Mouse (Mus musculus) gastrocnemius, postnatal 14 days (tissue): ENCODE measurements around the gene Wdr54. TPM values are rescaled to one million over a fixed set of nuclear protein-coding genes. Genes with fewer than 3 reads are reported as not detected.

Experiments
- DNase-seq: peaks from one replicate; pipeline ENCODE4 v3.0.0; 2021; ENCODE audit warnings: mixed read lengths
- intact Hi-C: fragments of 180-260 bp; cut with DNase I; formaldehyde crosslinking; loops from one replicate; pipeline ENCODE4 v1.15.1; 2025; ENCODE audit warnings: low total_unique reads
- total RNA-seq, 2 experiments: library from RNA; stranded (reverse); gene quantifications; 2 replicates each; pipeline ENCODE4 v1.2.3; 2021

Wdr54 gene
- total RNA-seq, 2 experiments from 2014 or later: 1.2 to 2.0 TPM

DNA sequence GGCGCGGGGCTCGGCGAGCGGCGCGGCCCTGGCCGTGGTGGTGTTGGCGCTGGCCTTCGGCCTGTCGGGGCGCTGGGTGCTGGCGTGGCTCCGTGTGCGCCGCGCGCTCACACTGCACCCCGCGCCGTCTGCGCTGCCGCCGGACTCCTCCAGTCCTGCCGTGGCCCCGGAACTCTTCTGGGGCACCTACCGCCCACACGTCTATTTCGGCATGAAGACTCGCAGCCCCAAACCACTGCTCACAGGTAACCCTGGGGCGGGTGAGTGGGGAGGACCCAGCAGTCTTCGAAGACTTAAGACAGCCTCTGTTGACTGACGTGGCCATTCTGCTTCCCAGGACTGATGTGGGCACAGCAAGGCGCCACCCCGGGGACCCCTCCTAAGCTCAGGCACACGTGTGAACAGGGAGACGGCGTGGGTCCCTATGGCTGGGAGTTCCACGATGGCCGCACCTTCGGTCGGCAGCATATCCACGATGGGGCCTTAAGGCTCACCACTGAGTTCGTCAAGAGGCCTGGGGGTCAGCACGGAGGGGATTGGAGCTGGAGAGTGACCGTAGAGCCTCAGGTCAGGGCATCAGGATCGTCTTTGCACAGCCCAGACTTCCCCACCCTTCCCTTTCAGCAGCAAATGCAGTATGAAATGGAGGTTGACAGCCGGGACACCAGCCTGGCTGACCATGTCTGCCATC, 40.4 kb downstream of the Wdr54 start:
- intact Hi-C loops: loop anchor here (5.0 kb wide), 1 partner anchor 46 kb away; no protein-coding TSS in a partner anchor
- DNase-seq: no peak

DNA sequence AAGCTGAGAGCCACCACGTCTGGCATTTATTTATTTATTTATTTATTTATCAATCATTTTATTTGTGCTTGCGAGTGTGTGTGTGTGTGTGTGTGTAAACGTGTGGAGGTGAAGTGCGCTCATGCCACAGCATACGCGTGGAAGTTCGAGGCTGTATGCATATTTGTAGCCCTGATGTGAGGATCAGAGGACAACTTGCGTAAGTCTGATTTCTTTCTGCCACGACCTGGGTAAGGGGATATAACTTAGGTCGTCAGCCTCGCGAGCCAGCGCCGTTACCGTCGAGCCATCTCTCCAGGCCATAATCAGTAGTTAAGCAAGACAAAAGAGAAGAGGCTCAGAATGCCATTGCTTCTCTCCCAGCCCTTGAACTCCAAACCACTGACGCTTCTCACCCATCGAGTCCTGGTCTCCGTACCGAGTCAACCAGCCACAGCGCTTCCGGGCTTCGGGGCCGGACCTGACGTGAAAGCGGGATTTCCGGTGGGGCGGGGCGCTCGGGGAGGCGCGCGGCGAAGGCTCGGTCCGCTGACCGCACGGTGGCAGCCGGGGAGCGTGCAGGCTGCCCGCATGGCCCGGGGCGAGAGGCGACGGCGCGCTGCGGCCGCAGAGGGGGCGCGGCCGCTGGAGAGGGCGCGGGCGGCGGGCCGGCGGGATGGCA, 41.1 kb downstream of the Wdr54 start, which contains the start of gene Mogs:
Mogs (plus strand) TSS at position 486 of the 661 bp plus-strand sequence.
- peak; percentile 96 for DNase-seq
- intact Hi-C loops: loop anchor here (5.0 kb wide), 1 partner anchor 47 kb away; no protein-coding TSS in a partner anchor

DNA sequence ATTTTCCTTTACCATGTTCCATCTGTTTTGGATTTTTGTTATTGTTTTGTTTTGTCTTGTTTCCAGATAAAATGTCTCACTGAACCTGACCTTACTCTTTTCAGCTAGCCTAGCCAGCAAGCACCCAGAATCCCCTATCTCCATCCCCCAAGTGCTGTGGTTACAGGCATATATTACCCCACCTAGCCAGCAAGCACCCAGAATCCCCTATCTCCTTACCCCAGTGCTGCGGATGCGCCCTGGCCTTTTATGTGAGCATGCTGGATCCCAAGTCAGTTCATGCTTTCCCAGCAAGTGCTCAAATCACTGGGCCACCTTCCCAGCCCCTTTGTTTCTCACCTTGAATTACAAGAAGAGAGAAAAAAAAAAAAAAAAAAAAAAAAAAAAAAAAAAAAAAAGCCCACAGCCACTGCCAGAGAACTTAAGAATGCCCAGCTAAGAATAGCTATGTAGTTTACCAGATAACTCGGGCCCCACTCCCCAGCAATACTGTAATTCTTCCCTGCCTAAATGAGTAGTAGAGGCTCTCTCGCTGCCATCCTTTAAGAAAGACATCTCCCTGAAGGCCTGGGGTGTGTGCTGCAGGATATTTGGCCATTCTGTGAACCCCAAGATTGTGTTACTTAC, 44.6 kb downstream of the Wdr54 start:
- no peak for DNase-seq
- intact Hi-C loops: no loop called here

DNA sequence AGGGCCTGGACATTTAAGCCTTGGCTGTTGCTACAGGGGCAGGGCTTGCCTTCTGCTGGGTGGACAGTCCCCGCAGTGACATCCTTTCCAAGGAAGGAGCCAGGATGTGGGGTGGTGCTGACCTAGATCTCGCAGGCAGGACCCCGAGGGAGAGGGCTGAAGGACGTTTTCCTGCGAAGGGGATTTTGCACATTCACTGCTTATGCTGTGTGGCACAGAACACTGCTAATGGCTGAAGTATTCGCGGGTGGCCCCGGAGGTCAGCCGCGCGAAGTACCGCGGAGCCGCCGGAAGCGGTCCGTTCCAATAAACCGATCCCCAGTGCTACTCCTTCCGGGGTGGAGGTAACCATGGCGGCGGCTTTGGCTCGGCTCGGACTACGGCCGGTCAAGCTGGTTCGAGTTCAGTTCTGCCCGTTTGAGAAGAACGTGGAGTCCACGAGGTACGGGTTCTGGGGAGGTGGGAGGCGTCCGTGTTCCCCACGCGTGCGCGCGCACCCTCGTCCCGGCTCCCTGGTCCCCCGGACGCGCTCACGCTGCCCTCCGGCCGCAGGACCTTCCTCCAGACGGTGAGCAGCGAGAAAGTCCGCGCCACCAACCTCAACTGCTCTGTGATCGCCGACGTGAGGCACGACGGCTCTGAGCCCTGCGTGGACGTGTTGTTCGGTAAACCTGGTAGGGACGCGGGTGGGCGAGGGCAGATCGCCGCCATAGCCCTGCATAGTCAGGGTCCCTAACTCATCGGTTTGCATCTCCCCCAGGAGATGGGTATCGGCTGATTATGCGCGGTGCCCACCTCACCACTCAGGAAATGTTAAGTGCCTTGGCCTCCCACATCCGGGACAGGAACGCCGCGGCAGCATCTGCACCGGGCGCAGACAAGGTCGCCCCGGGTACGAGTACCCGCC, 47.2 kb downstream of the Wdr54 start, which contains the start of gene Mrpl53:
Mrpl53 (plus strand) TSS at position 279 of the 907 bp plus-strand sequence.
- DNase-seq: peak; percentile 83
- intact Hi-C loops: no loop called here

DNA sequence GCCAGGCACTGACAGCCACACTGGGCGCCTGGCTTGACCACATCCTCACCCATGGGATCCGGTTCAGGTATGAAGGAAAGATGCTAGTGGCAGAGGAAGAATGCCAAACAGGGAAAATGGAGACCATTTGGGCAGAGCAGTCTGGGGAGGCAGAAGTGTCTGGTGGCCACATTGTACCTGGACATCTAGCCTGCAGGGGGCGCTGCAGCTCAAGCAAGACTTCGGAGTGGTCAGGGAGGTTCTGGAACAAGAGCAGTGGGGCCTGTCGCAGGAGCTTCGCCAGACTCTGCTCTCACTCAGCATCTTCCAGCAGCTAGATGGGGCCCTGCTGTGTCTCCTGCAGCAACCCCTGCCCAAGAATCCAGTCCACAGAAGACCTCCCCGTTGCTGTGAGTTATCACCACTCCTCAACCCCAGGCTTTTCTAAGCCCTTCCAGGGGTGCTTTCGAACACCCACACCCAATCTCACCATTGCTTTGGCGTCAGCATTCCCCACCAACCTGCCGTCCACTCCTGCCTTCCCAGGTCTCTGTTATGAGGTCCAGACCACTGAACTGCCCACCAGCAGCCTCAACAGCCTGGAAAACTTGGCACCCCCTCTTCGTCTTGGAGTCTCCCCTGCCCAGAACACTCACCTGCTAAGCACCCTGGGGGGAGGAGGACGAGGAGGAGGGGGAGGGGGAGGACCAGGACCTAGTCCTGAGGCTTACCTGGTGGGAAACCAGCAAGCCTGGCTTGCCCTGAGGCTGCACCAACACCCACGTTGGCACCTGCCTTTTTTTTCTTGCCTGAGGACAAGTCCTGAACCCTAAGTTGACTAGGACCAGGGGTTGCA, 48.4 kb downstream of the Wdr54 start:
- peak; percentile 84 for DNase-seq
- intact Hi-C loops: no loop called here

DNA sequence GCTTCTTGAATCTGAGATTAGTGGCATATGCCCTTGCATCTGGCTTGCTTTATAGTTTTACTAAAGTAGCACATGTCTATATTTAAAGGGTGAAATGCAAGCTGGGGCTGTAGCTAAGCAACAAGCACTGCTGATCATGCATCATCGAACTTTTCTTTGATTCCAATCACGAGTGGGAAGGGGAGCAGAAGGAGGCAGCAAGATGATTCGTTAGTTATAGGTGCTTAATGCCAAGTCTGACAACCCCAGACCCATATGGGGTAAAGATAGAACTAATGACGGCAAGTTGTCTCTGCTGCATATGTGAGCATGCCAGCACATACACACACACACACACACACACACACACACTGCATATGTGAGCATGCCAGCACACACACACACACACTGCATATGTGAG, 52.0 kb downstream of the Wdr54 start:
- no peak for DNase-seq
- intact Hi-C loops: loop anchor here (5.0 kb wide), 1 partner anchor 102 kb away; no protein-coding TSS in a partner anchor

DNA sequence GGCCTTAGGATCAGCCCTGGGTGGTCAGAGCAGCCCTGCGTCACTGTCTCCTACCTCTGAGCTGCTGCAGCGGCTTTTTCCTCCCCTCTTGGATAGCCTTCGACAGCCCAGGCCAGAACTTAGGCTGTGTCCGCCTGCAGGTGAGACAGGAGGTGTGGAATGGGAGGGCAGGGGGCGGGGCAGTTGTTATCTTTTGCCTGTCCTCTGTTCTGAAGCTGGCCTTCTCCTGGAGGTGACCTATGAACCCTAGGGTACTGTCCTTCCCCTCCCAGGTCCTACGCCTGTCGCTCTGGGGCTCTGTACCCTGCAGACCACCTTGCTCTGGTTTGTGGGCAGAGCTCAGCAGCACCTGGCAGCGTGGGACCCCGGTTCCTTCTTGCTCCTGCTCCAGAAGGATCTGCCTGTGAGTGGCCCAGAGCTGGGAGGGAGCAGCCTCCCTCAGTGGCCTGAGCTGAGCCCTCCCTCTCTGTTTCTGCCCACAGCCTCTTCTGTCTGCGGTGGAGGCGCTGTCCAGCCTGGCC, 53.0 kb downstream of the Wdr54 start:
- intact Hi-C loops: loop anchor here (5.0 kb wide), 1 partner anchor 101 kb away; no protein-coding TSS in a partner anchor
- no peak for DNase-seq

DNA sequence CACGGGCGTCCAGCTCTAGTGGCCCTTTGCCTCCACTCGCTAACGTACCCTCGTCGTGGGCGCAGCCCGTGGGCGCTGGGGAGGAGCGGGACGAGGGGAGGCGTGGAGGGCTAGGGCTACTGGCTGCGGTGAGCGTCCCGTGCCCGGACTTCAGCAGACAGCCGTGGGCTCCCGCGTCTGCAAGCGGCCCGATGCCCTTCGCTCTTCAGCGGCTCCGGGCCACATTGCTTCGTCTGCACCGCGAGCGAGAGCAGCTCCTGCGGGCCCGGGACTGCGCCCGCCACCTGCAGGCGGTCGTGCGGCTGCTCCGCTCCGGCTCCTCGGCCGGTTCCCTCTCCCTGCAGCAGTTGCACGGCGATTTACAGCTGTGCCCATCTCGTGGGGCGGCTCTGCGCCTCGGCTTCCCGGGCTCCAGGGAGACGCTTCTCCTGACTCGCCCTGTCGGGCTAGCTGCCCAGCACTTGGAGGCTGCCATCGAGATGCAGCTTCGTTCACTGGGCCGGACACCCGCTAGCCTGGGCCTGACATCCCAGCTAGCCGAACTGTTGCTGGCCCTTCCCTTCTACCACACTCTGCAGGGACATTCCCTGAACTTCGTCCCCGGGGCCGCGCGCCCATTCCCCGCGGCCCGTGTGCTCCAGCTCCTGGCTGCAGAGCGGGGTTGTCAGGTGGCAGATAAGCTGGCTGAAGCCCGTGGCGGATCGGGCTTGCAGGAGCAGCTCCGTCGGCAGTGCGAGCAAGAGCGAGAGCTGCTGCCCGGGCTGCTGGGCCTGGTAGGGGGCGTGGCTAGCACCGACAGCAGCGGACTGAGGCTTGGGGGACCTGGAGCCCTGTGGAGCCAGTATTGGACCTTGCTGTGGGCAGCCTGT, 54.3 kb downstream of the Wdr54 start:
- intact Hi-C loops: loop anchor here (5.0 kb wide), 1 partner anchor 100 kb away; no protein-coding TSS in a partner anchor
- peak; percentile 76 for DNase-seq

DNA sequence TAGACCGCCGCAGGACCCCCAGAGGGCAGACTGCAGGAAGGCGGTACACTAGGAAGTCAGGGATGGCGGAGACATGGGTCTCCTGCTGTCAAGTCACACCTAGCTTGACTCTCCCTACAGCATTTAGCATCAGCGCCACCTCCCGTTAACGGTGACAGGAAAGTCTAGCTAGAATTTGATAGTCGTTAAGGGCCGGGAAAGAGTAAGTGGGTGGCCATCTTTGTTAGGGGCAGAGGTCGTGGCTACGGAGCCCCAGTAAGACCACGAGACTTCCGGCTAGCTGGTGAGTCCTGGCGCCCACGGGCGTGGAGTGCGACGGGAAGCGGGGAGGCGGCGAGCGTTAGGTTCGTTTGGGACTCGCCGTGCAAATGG, 54.9 kb downstream of the Wdr54 start, which contains the start of the genes Ccdc142 and Gm42688:
Ccdc142 (plus strand) TSS at position 286 of the 372 bp plus-strand sequence.
Gm42688 (plus strand) TSS at position 302 of the 372 bp plus-strand sequence.
- intact Hi-C loops: loop anchor here (5.0 kb wide), 1 partner anchor 99 kb away; no protein-coding TSS in a partner anchor
- DNase-seq: peak; percentile 88

Other genes starting within 250 kb of the Wdr54 start
- under 1 TPM; 0.16 to 0.71 TPM for gene Sema4f, start 216.6 kb downstream of the Wdr54 start, total RNA-seq
- gene M1ap, start 209.5 kb downstream of the Wdr54 start, total RNA-seq: 1 to 10 TPM in 1 of 2 experiments, under 1 TPM in 1; 0.82 to 1.1 TPM
- gene Dok1, start 122.9 kb downstream of the Wdr54 start, total RNA-seq: 1 to 10 TPM; 5.0 to 7.1 TPM
- gene Loxl3, start 122.2 kb downstream of the Wdr54 start, total RNA-seq: 1 to 10 TPM; 6.9 to 7.4 TPM
- 10 to 100 TPM; 60.2 to 65.8 TPM for gene Aup1, start 101.9 kb downstream of the Wdr54 start, total RNA-seq
- 10 to 100 TPM; 20.0 to 21.7 TPM for gene Htra2, start 101.1 kb downstream of the Wdr54 start, total RNA-seq
- gene Dqx1, start 98.6 kb downstream of the Wdr54 start, total RNA-seq: under 1 TPM; 0.27 to 0.35 TPM
- gene Tlx2, start 86.1 kb downstream of the Wdr54 start, total RNA-seq: not detected
- gene Pcgf1, start 78.5 kb downstream of the Wdr54 start, total RNA-seq: 1 to 10 TPM; 6.8 to 7.0 TPM
- gene Lbx2, start 70.0 kb downstream of the Wdr54 start, total RNA-seq: under 1 TPM in 1 of 2 experiments, not detected in 1; 0.49 TPM
- 1 to 10 TPM in 1 of 2 experiments, not detected in 1; 1.2 TPM for gene Ccdc142, start 54.8 kb downstream of the Wdr54 start, total RNA-seq
- gene Gm42688, start 54.8 kb downstream of the Wdr54 start, total RNA-seq: under 1 TPM; 0.88 to 1.00 TPM
- 100 to 1,000 TPM; 100 to 117 TPM for gene Mrpl53, start 47.4 kb downstream of the Wdr54 start, total RNA-seq
- gene Mogs, start 40.9 kb downstream of the Wdr54 start, total RNA-seq: 1 to 10 TPM; 6.8 to 8.8 TPM
- 10 to 100 TPM; 48.2 to 50.5 TPM for gene Wbp1, start 34.8 kb downstream of the Wdr54 start, total RNA-seq
- 10 to 100 TPM; 14.5 to 15.2 TPM for gene Ino80b, start 31.0 kb downstream of the Wdr54 start, total RNA-seq
- 10 to 100 TPM; 13.0 to 16.5 TPM for gene Rtkn, start 20.9 kb downstream of the Wdr54 start, total RNA-seq
- not detected for gene 1700003E16Rik, start within 50 bp of the Wdr54 start, total RNA-seq
- gene Dctn1, start 9.5 kb upstream of the Wdr54 start, total RNA-seq: 100 to 1,000 TPM; 116 to 120 TPM
- not detected for gene Slc4a5, start 63.4 kb upstream of the Wdr54 start, total RNA-seq
- gene Mthfd2, start 169.5 kb upstream of the Wdr54 start, total RNA-seq: 1 to 10 TPM; 3.7 to 6.7 TPM
- gene Mob1a, start 169.6 kb upstream of the Wdr54 start, total RNA-seq: 10 to 100 TPM; 15.7 to 17.5 TPM
- gene Bola3, start 192.8 kb upstream of the Wdr54 start, total RNA-seq: 100 to 1,000 TPM; 214 to 234 TPM